Mouse (Mus musculus) hindbrain, postnatal 0 days (tissue): Measurements from ENCODE around the gene Tmem35b. TPM values are rescaled to one million over a fixed set of nuclear protein-coding genes. Genes with fewer than 3 reads are reported as not detected.
"Not testable (repeated sequence)": the region's sequence is repeated elsewhere in the genome, so short reads cannot be mapped to it uniquely, and the experiment has no call there.

Experiments
- ATAC-seq: fragments of 200-750 bp; cut with Nextera tagmentation; 2 replicates; pipeline ENCODE4 v1.8.0; 2017; ENCODE audit warnings: mild to moderate bottlenecking, moderate TSS enrichment, moderate library complexity
- DNase-seq: peaks from one replicate; pipeline ENCODE4 v3.0.0-alpha.2; 2015; ENCODE audit warnings: low spot score
- H3K27ac ChIP-seq: fragments of 300-500 bp; sonication (generic); 2 replicates; pipeline ENCODE4 v1.5.1; 2014; ENCODE audit warnings: mild to moderate bottlenecking
- H3K27me3 ChIP-seq: fragments of 300-500 bp; sonication (generic); 2 replicates; pipeline ENCODE4 v1.6.1; 2014; ENCODE audit warnings: low read length, mixed read lengths; ENCODE audit not compliant: insufficient read depth
- H3K36me3 ChIP-seq: fragments of 300-500 bp; sonication (generic); 2 replicates; pipeline ENCODE4 v1.6.1; 2014; ENCODE audit warnings: low read length, mixed read lengths; ENCODE audit not compliant: insufficient read depth
- H3K4me1 ChIP-seq: fragments of 300-500 bp; sonication (generic); 2 replicates; pipeline ENCODE4 v1.6.1; 2014; ENCODE audit warnings: antibody characterized with exemption, low read length, mixed read lengths; ENCODE audit not compliant: insufficient read depth
- H3K4me2 ChIP-seq: fragments of 300-500 bp; sonication (generic); 2 replicates; pipeline ENCODE4 v1.6.1; 2014; ENCODE audit warnings: low read depth, mild to moderate bottlenecking, low read length, moderate library complexity, mixed read lengths
- H3K4me3 ChIP-seq: fragments of 300-500 bp; sonication (generic); 2 replicates; pipeline ENCODE4 v1.5.1; 2014; ENCODE audit warnings: low read length
- H3K9ac ChIP-seq: fragments of 300-500 bp; sonication (generic); replicated peaks from 2 replicates; pipeline ENCODE4 v1.6.1; 2014; ENCODE audit warnings: mild to moderate bottlenecking, low read length, moderate library complexity, mixed read lengths
- H3K9me3 ChIP-seq: fragments of 300-500 bp; sonication (generic); 2 replicates; pipeline ENCODE4 v1.6.1; 2016; ENCODE audit warnings: low read length, mixed read lengths
- CTCF ChIP-seq: IDR thresholded peaks from 2 replicates; pipeline ENCODE4 v1.5.1; 2016; ENCODE audit warnings: antibody characterized with exemption, control low read depth, low read depth
- WGBS: fragments of 180-500 bp; shearing (Covaris S2); extraction: QIAGEN DNeasy Blood & Tissue Kit; methylation state at CpG from one replicate; pipeline ENCODE4 v1.1.7; 2014; 5-methylcytosine and 5-hydroxymethylcytosine counted together
- polyA plus RNA-seq: library from polyadenylated mRNA; unstranded; fragments of >200 nt; fragmentation: Nextera tagmentation; extraction: Ambion mirVana; gene quantifications from 2 replicates; pipeline ENCODE4 v1.2.1, GENCODE M21; 2015
- total RNA-seq: library from RNA; depleted of rRNA; stranded (reverse); fragments of >200 nt; gene quantifications from 2 replicates; pipeline ENCODE4 v1.2.3, GENCODE M21; 2014

The Tmem35b gene
- total and polyA plus RNA-seq, 2 experiments from 2014 or later = 6.7 to 15.4 TPM

DNA sequence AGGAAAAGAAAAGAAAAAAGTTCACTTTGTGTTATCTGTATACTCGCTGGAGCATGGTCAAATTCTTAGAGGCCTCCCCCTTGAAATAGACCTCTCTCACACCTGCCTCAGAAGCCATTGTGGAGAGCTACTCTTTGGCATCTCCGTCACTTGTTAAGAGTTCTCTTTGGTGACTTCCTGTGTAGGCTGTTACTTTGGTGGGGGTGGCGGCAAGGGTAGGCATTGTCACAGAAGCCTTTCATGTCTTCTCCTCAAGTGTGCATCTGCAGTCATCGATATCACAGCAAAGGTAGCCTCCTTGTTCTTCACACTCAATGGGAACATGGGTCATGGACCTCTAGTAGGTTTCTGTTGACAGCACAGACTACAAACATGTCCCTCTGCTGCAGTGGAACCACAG, 28.4 kb upstream of the Tmem35b start:
- DNase-seq = no peak

GRCm38 (mm10) chr4:127099552-127099951, 23.9 kb upstream of the Tmem35b start:
- H3K9me3 ChIP-seq, H3K4me1 ChIP-seq, H3K4me3 ChIP-seq, H3K9ac ChIP-seq, DNase-seq, H3K27ac ChIP-seq, H3K4me2 ChIP-seq, H3K27me3 ChIP-seq, ATAC-seq: not testable (repeated sequence)
- H3K36me3 ChIP-seq = peaks cover 15% of the 10 kb centered on the region; the same call in 1 of the 2 replicates
- 93% methylated on average over 1 of the region's 2 CpGs for WGBS

More for the DNA sequence above, 28.4 kb upstream of the Tmem35b start:
- Histone ChIP-seq H3K36me3 (peaks cover 14% of the 10 kb centered on the region), H3K27me3 (no peaks in the 10 kb centered on the region), H3K4me1 (no peaks in the 10 kb centered on the region), H3K27ac (no peak overlapping the region), H3K4me2 (no peak overlapping the region), H3K9ac (no peak overlapping the region), H3K9me3 (no peaks in the 10 kb centered on the region), H3K4me3 (no peak overlapping the region)
- no peak for TF ChIP-seq CTCF
- WGBS = 93% methylated on average over 4 of the region's 4 CpGs
- ATAC-seq = no peak

DNA sequence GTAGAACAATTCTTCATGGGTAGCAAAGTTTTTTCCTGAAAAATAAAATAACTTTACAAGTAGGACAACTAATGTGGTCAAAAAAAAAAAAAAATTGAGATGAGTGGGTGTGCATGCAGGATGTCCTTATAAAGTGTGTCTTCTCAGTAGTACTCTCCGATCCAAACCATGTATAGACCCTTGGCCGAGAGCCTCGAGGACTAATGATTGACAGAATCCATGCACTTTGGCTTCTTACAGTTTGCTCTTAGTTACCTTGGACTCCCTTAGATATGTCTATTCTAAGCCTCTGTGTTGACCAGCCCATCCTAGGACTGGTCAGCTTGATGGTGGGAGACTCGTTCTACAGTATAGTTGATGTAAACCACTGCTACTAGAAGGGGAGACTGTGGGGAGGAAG, 15.9 kb upstream of the Tmem35b start:
- DNase-seq = no peak
- no peak for ATAC-seq
- peaks cover 4% of the 10 kb centered on the region; the same call in 1 of the 2 replicates for H3K9me3 ChIP-seq
- H3K4me3 ChIP-seq = no peak overlapping the region
- no peak for TF ChIP-seq CTCF
- WGBS = 96% methylated on average over 4 of the region's 4 CpGs
- no peaks in the 10 kb centered on the region for H3K4me1 ChIP-seq
- peaks cover 13% of the 10 kb centered on the region for H3K36me3 ChIP-seq
- no peak overlapping the region for H3K27ac ChIP-seq
- no peak overlapping the region for H3K9ac ChIP-seq
- no peaks in the 10 kb centered on the region for H3K27me3 ChIP-seq
- H3K4me2 ChIP-seq = no peak overlapping the region

- peaks cover 5% of the 10 kb centered on the region for H3K36me3 ChIP-seq
- DNase-seq (no peak), ATAC-seq (no peak)
- no peak overlapping the region for H3K27ac ChIP-seq
- H3K4me2 ChIP-seq = no peak overlapping the region
- no peak for TF ChIP-seq CTCF
- no peaks in the 10 kb centered on the region for H3K27me3 ChIP-seq
- H3K9me3 ChIP-seq = peaks cover 4% of the 10 kb centered on the region; the same call in 1 of the 2 replicates
- H3K9ac ChIP-seq = no peak overlapping the region
- H3K4me3 ChIP-seq = no peak overlapping the region
- no peaks in the 10 kb centered on the region for H3K4me1 ChIP-seq
- WGBS = 79% methylated on average over 4 of the region's 4 CpGs
Measured at GRCm38 (mm10) chr4:127110570-127110969, 12.9 kb upstream of the Tmem35b start.

DNA sequence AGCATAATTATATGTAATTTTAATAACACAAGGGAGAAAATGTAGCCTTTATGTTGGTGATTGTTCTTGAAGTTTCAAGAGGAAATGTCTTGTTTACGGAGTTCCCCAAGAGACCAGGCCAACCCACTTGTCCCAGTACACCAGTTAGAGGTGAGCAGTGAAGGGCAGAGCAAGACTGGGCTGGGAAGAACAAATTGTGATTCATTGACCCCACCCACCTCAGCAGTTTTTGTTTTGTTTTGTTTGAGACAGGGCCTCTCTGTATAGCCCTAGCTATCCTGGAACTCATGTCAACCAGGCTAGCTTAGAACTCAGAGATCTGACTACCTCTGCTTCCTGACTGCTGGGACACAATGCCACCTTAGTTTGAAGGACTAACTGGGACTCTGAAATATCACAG, 840 bp downstream of the Tmem35b start:
- TF ChIP-seq CTCF = no peak
- Histone ChIP-seq H3K4me2 (no peak overlapping the region), H3K4me1 (peaks cover 4% of the 10 kb centered on the region; the same call in 1 of the 2 replicates), H3K9ac (no peak overlapping the region), H3K27me3 (no peaks in the 10 kb centered on the region), H3K27ac (no peak overlapping the region), H3K9me3 (no peaks in the 10 kb centered on the region), H3K4me3 (no peak overlapping the region), H3K36me3 (peaks cover 6% of the 10 kb centered on the region; the same call in 1 of the 2 replicates)
- ATAC-seq (no peak), DNase-seq (no peak)
- 95% methylated on average over 1 of the region's 1 CpGs for WGBS

DNA sequence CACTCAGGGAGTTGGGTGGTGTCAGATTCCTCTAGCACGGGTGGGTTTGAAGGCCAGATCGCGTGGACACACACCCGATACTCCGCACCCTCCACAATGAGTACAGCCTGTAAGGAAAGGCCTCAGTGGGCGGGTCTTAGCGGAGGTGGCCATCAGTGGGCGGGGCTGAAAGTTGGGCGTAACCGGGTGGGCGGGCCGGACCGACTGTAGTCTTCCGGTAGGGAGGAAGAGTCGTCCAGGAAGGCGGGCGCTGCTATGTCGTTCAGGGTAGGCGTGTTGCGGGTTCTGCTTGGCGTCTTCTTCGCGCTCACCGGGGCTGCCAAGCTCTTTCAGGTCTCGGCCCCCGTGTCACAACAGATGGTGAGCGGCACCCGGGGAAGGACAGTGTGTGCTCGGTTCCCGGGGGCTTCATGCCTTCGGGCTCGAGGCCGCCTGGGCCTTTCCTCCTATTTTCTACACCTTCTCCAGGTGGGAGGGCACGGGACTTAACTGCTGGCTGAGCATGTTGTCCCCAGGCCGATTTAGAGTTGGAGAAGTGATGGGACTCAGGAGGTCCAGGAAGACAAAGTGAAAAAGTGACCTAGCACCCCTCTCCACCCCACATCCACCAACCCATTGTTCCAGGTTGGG, 2.5 kb downstream of the Tmem35b start:
- ATAC-seq (peak; percentile 93), DNase-seq (peak; percentile 91)
- H3K27ac ChIP-seq = no peak overlapping the region
- H3K4me1 ChIP-seq = peaks cover 4% of the 10 kb centered on the region; the same call in 1 of the 2 replicates
- H3K9ac ChIP-seq = peak overlapping the region; percentile 52
- H3K36me3 ChIP-seq = peaks cover 6% of the 10 kb centered on the region; the same call in 1 of the 2 replicates
- H3K9me3 ChIP-seq = no peaks in the 10 kb centered on the region
- H3K4me2 ChIP-seq = peak overlapping the region; percentile 68
- TF ChIP-seq CTCF = no peak
- H3K27me3 ChIP-seq = no peaks in the 10 kb centered on the region
- peak overlapping the region; percentile 51 for H3K4me3 ChIP-seq
- 1% methylated on average over 35 of the region's 35 CpGs for WGBS

DNA sequence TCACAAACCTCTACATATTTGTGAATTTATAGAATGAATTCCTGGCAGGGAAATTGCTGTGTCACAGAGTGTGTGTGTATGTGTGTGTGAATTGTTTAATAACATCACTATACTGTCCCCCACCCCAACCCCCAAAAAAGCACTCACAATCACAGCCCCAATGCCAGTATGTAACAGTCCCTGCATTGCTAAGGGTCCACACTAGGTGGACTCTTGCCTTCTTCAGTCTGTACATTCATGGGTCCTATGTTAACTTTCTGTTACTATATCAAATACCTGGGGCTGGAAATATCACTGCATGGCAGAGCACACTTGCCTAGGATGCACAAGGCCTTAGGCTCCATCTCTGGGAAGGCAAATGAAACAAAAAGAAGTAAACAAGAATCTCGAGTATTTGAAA, 11.2 kb downstream of the Tmem35b start:
- Histone ChIP-seq H3K27ac (no peak overlapping the region), H3K4me1 (no peaks in the 10 kb centered on the region), H3K4me3 (no peak overlapping the region), H3K9me3 (no peaks in the 10 kb centered on the region), H3K4me2 (no peak overlapping the region), H3K9ac (no peak overlapping the region), H3K27me3 (no peaks in the 10 kb centered on the region), H3K36me3 (no peaks in the 10 kb centered on the region)
- WGBS = 53% methylated on average over 1 of the region's 1 CpGs
- no peak for ATAC-seq
- DNase-seq = peak; percentile 7
- peak; percentile 54 for TF ChIP-seq CTCF
